Mouse (Mus musculus): ENCODE data around the gene Ppef1.

- TF ChIP-seq POLR2AphosphoS2 (IDR thresholded peaks at IDR 0.05; ENCODE audit: insufficient read length, low read depth) (no peak), TCF12 (IDR thresholded peaks at IDR 0.05; ENCODE audit: insufficient read depth, poor library complexity, severe bottlenecking) (no peak), USF1 (IDR thresholded peaks at IDR 0.05; ENCODE audit: low read depth) (no peak), CEBPB (IDR thresholded peaks at IDR 0.05; ENCODE audit: insufficient read depth, poor library complexity, severe bottlenecking) (no peak), TCF3 (IDR thresholded peaks at IDR 0.05; ENCODE audit: insufficient read length, low read depth) (no peak), MYOG (IDR thresholded peaks at IDR 0.05; ENCODE audit: control insufficient read depth in 1 of 3, insufficient read depth in 1 of 3, insufficient read length in 2 of 3, low read depth in 2 of 3) (no peak), MAX (IDR thresholded peaks at IDR 0.05; ENCODE audit: low read depth) (no peak), E2F4 (IDR thresholded peaks at IDR 0.05; ENCODE audit: insufficient read depth) (no peak), POLR2A (IDR thresholded peaks at IDR 0.05; ENCODE audit: insufficient read length, low read depth) (no peak)
Measured at GRCm38 (mm10) chrX:160583589-160583988, 152.0 kb downstream of the Ppef1 start.
